ENCODE assay signal across 8 mouse cellular contexts in genomic region chr2:72996808-72997378, GRCm38 (mm10). TPM values are rescaled to one million over a fixed set of nuclear protein-coding genes. Genes with fewer than 3 reads are reported as not detected.
DNase-seq lines count a peak whose midpoint lies in the region; ATAC-seq and TF ChIP-seq lines count a peak whose summit lies in the region.

No protein-coding gene starts in this region.

- H3K9me3 ChIP-seq in hindbrain, embryonic 15.5 days, result no peaks in the 10 kb centered on the region
- H3K9me3 ChIP-seq in hindbrain, embryonic 12.5 days (replicated peaks), result no peaks in the 10 kb centered on the region
- H3K9me3 ChIP-seq in MEL (replicated peaks; ENCODE audit: insufficient read depth, low read length), result no peaks in the 10 kb centered on the region
- peaks cover 3% of the 10 kb centered on the region for H3K9me3 ChIP-seq in megakaryocyte, embryonic 14.5 days
- H3K9me3 ChIP-seq in midbrain, embryonic 10.5 days (replicated peaks), result no peaks in the 10 kb centered on the region

- no peak overlapping the region for H3K9ac ChIP-seq in hindbrain, embryonic 15.5 days
- no peak overlapping the region for H3K9ac ChIP-seq in hindbrain, embryonic 12.5 days
- peak overlapping the region; percentile 68 for H3K9ac ChIP-seq in MEL (ENCODE audit: control insufficient read depth, low read depth, low read length, poor library complexity, severe bottlenecking)

- H3K4me3 ChIP-seq in hindbrain, embryonic 15.5 days, result no peak overlapping the region
- H3K4me3 ChIP-seq in hindbrain, embryonic 12.5 days, result no peak overlapping the region
- H3K4me3 ChIP-seq in MEL (ENCODE audit: control insufficient read depth in 1 of 2, insufficient read depth in 1 of 2, low read depth in 2 of 2, low read length in 2 of 2), result peak overlapping the region; percentile 56 to 68
- no peak overlapping the region for H3K4me3 ChIP-seq in embryonic fibroblast, embryonic 13.5 days (ENCODE audit: insufficient read depth, low read length)
- H3K4me3 ChIP-seq in megakaryocyte, embryonic 14.5 days (replicated peaks), result peak overlapping the region; percentile 75
- no peak overlapping the region for H3K4me3 ChIP-seq in midbrain, embryonic 10.5 days

- ATAC-seq in hindbrain, embryonic 15.5 days (ENCODE audit: low FRiP score, low read depth), result no peak
- no peak for ATAC-seq in hindbrain, embryonic 12.5 days (ENCODE audit: low FRiP score)

- H3K36me3 ChIP-seq in hindbrain, embryonic 15.5 days, result no peaks in the 10 kb centered on the region
- no peaks in the 10 kb centered on the region for H3K36me3 ChIP-seq in hindbrain, embryonic 12.5 days
- peaks cover 0 to 17% of the 10 kb centered on the region in 2 experiments; a peak in 2 of 4 replicates for H3K36me3 ChIP-seq in MEL (ENCODE audit: control insufficient read depth in 1 of 2, insufficient read depth in 2 of 2, low read length in 2 of 2)
- no peaks in the 10 kb centered on the region for H3K36me3 ChIP-seq in megakaryocyte, embryonic 14.5 days (replicated peaks; ENCODE audit: low read length)
- H3K36me3 ChIP-seq in midbrain, embryonic 10.5 days, result no peaks in the 10 kb centered on the region

- peak in 1 of 2 experiments; percentile 50; a peak in 2 of 4 replicates for TF ChIP-seq POLR2A in MEL (IDR thresholded peaks at IDR 0.05; ENCODE audit: control insufficient read depth in 1 of 2, insufficient read depth in 1 of 2, low read depth in 1 of 2, low read length in 2 of 2, poor library complexity in 1 of 2)
- TF ChIP-seq POLR2A in embryonic fibroblast, embryonic 13.5 days (IDR thresholded peaks at IDR 0.05; ENCODE audit: low read depth, low read length), result 0 out of 2 replicates have a peak, but pooled peaks have one; percentile 19

- H3K4me2 ChIP-seq in hindbrain, embryonic 15.5 days, result no peak overlapping the region
- H3K4me2 ChIP-seq in hindbrain, embryonic 12.5 days (replicated peaks), result no peak overlapping the region

- no peak for TF ChIP-seq CTCF in MEL (IDR thresholded peaks at IDR 0.05 in 2 of 3, conservative IDR thresholded peaks at IDR 0.05 in 1 of 3; ENCODE audit: control insufficient read depth in 1 of 3, insufficient read depth in 1 of 3, low read depth in 2 of 3, low read length in 3 of 3, poor library complexity in 1 of 3, severe bottlenecking in 1 of 3)
- no peak for TF ChIP-seq CTCF in embryonic fibroblast, embryonic 13.5 days (IDR thresholded peaks at IDR 0.05; ENCODE audit: borderline replicate concordance, insufficient read depth, low read length)

- no peaks in the 10 kb centered on the region for H3K27me3 ChIP-seq in hindbrain, embryonic 15.5 days
- no peaks in the 10 kb centered on the region for H3K27me3 ChIP-seq in hindbrain, embryonic 12.5 days
- H3K27me3 ChIP-seq in MEL (ENCODE audit: control insufficient read depth in 1 of 2, insufficient read depth in 2 of 2, low read length in 2 of 2), result no peaks in the 10 kb centered on the region
- no peaks in the 10 kb centered on the region for H3K27me3 ChIP-seq in megakaryocyte, embryonic 14.5 days (replicated peaks)
- no peaks in the 10 kb centered on the region for H3K27me3 ChIP-seq in midbrain, embryonic 10.5 days (ENCODE audit: low read depth, poor library complexity, severe bottlenecking)

- peak overlapping the region; percentile 73; the same call in 1 of the 2 replicates for H3K27ac ChIP-seq in hindbrain, embryonic 15.5 days (replicated peaks)
- no peak overlapping the region for H3K27ac ChIP-seq in hindbrain, embryonic 12.5 days
- H3K27ac ChIP-seq in MEL (ENCODE audit: control insufficient read depth, low read depth, low read length), result peak overlapping the region; percentile 56; the same call in 1 of the 2 replicates
- H3K27ac ChIP-seq in embryonic fibroblast, embryonic 13.5 days (ENCODE audit: insufficient read depth, low read length), result peak overlapping the region; percentile 97
- H3K27ac ChIP-seq in midbrain, embryonic 10.5 days (replicated peaks), result no peak overlapping the region

- H3K4me1 ChIP-seq in hindbrain, embryonic 15.5 days (replicated peaks), result peaks cover 18% of the 10 kb centered on the region
- H3K4me1 ChIP-seq in hindbrain, embryonic 12.5 days, result peaks cover 15% of the 10 kb centered on the region
- peaks cover 14 to 25% of the 10 kb centered on the region in 2 experiments for H3K4me1 ChIP-seq in MEL (ENCODE audit: control insufficient read depth in 1 of 2, insufficient read depth in 2 of 2, low read length in 2 of 2)
- H3K4me1 ChIP-seq in embryonic fibroblast, embryonic 13.5 days (ENCODE audit: control insufficient read depth, insufficient read depth, low read length), result peaks cover 4% of the 10 kb centered on the region
- H3K4me1 ChIP-seq in megakaryocyte, embryonic 14.5 days, result peaks cover 18% of the 10 kb centered on the region
- H3K4me1 ChIP-seq in midbrain, embryonic 10.5 days, result peaks cover 7% of the 10 kb centered on the region

- peak; percentile 91 for DNase-seq in MEL (ENCODE audit: low read depth, low spot score)
- peak; percentile 63 to 64 for DNase-seq in kidney, postnatal 25 days
- DNase-seq in urinary bladder, postnatal 36 days (ENCODE audit: low spot score in 2 of 2), result peak; percentile 68 to 85
- DNase-seq in midbrain, embryonic 10.5 days (ENCODE audit: low spot score), result no peak

- H3K79me2 ChIP-seq in MEL (ENCODE audit: control insufficient read depth, insufficient read depth, low read length, poor library complexity), result no peaks in the 10 kb centered on the region

- no peak for TF ChIP-seq RAD21 in MEL (IDR thresholded peaks at IDR 0.05; ENCODE audit: low read depth, low read length)

- WGBS in hindbrain, embryonic 15.5 days, result 68% methylated on average over 9 of the region's 9 CpGs
- 71% methylated on average over 9 of the region's 9 CpGs for WGBS in hindbrain, embryonic 12.5 days
- 73% methylated on average over 9 of the region's 9 CpGs for WGBS in midbrain, embryonic 10.5 days

- TF ChIP-seq EP300 in MEL (IDR thresholded peaks at IDR 0.05; ENCODE audit: low read depth in 1 of 2, low read length in 2 of 2), result peak; percentile 16 to 42; a peak in 1 of 4 replicates

TF ChIP-seq in MEL, 35 proteins besides CTCF, POLR2A, EP300 and RAD21 (continues in another document):
- peak; percentile 46 for TF ChIP-seq ETS1 (IDR thresholded peaks at IDR 0.05; ENCODE audit: low read depth, low read length)
- no peak for TF ChIP-seq MAFK (IDR thresholded peaks at IDR 0.05; ENCODE audit: borderline replicate concordance, low read depth, low read length)
- peak; percentile 64 for TF ChIP-seq SIN3A (IDR thresholded peaks at IDR 0.05; ENCODE audit: low read length)
- TF ChIP-seq MYB (IDR thresholded peaks at IDR 0.05; ENCODE audit: low read depth, low read length), result no peak
- TF ChIP-seq USF1 (IDR thresholded peaks at IDR 0.05; ENCODE audit: low read depth, low read length), result no peak
- TF ChIP-seq CHD1 (IDR thresholded peaks at IDR 0.05; ENCODE audit: low read depth, low read length), result no peak
- TF ChIP-seq MYC (IDR thresholded peaks at IDR 0.05; ENCODE audit: low read depth, low read length), result 0 out of 2 replicates have a peak, but pooled peaks have one; percentile 54
- TF ChIP-seq RCOR1 (IDR thresholded peaks at IDR 0.05; ENCODE audit: low read depth, low read length), result 0 out of 2 replicates have a peak, but pooled peaks have one; percentile 39
- TF ChIP-seq TAL1 (IDR thresholded peaks at IDR 0.05; ENCODE audit: low read length), result no peak
- no peak for TF ChIP-seq ZC3H11A (IDR thresholded peaks at IDR 0.05; ENCODE audit: low read depth, low read length)
- peak; percentile 57; the same call in 1 of the 2 replicates for TF ChIP-seq ZMIZ1 (IDR thresholded peaks at IDR 0.05; ENCODE audit: low read depth, low read length)
- no peak for TF ChIP-seq ZNF384 (IDR thresholded peaks at IDR 0.05; ENCODE audit: low read depth, low read length)
- TF ChIP-seq KAT2A (conservative IDR thresholded peaks at IDR 0.05; ENCODE audit: low read depth, low read length), result no peak
- TF ChIP-seq UBTF (IDR thresholded peaks at IDR 0.05; ENCODE audit: borderline replicate concordance, insufficient read depth, low read depth, low read length), result no peak
- peak; percentile 41; the same call in 1 of the 2 replicates for TF ChIP-seq NELFE (IDR thresholded peaks at IDR 0.05; ENCODE audit: low read depth, low read length)
- peak; percentile 62 for TF ChIP-seq TCF12 (IDR thresholded peaks at IDR 0.05; ENCODE audit: low read depth, low read length)
- no peak for TF ChIP-seq ZKSCAN1 (IDR thresholded peaks at IDR 0.05; ENCODE audit: low read depth, low read length)
- no peak for TF ChIP-seq CHD2 (IDR thresholded peaks at IDR 0.05; ENCODE audit: low read length)
- TF ChIP-seq TBP (IDR thresholded peaks at IDR 0.05; ENCODE audit: low read depth, low read length), result peak; percentile 63
- TF ChIP-seq SMC3 (IDR thresholded peaks at IDR 0.05; ENCODE audit: low read depth, low read length), result no peak
- peak; percentile 38; the same call in 1 of the 2 replicates for TF ChIP-seq MXI1 (IDR thresholded peaks at IDR 0.05; ENCODE audit: low read depth, low read length)
- TF ChIP-seq POLR2AphosphoS2 (IDR thresholded peaks at IDR 0.05; ENCODE audit: low read length), result no peak

RNA-seq across cellular contexts. Expression of gene Gm11084, which starts 10.4 kb away (rescaled TPM):
- not detected in 2 replicates for polyA plus RNA-seq in hindbrain, embryonic 15.5 days (2015; fragmentation: Nextera tagmentation; extraction: Ambion mirVana)
- polyA plus RNA-seq in hindbrain, embryonic 12.5 days (2016; fragmentation: Nextera tagmentation; extraction: Ambion mirVana), result not detected in 2 replicates
- not detected in 2 replicates for total RNA-seq in MEL (2012; rRNA removed)
- polyA plus RNA-seq in MEL (2012; ENCODE audit: insufficient read depth in 1 of 2, insufficient read length in 2 of 2, low read depth in 1 of 2, low replicate concordance in 2 of 2, missing spikeins in 1 of 2), result not detected
- not detected in 2 replicates for polyA plus RNA-seq in embryonic fibroblast, embryonic 13.5 days (2011; ENCODE audit: insufficient read length, low read depth, missing spikeins)
- not detected in 2 replicates for polyA plus RNA-seq in megakaryocyte, embryonic 14.5 days (2012; ENCODE audit: insufficient read depth, low replicate concordance)
- not detected in 2 replicates for polyA plus RNA-seq in midbrain, embryonic 10.5 days (2016; fragmentation: Nextera tagmentation; extraction: Ambion mirVana)

RNA-seq across cellular contexts. Expression of gene Sp3, which starts 16.6 kb away (rescaled TPM):
- polyA plus RNA-seq in hindbrain, embryonic 15.5 days (2015; fragmentation: Nextera tagmentation; extraction: Ambion mirVana), result 33.3 and 36.1 TPM in 2 replicates
- polyA plus RNA-seq in hindbrain, embryonic 12.5 days (2016; fragmentation: Nextera tagmentation; extraction: Ambion mirVana), result 66.3 and 69.0 TPM in 2 replicates
- total RNA-seq in MEL (2012; rRNA removed), result 34.9 and 36.1 TPM in 2 replicates
- 100 to 1,000 TPM in 1 of 2 experiments, 10 to 100 TPM in 1; 27.8 to 299 TPM for polyA plus RNA-seq in MEL (2012; ENCODE audit: insufficient read depth in 1 of 2, insufficient read length in 2 of 2, low read depth in 1 of 2, low replicate concordance in 2 of 2, missing spikeins in 1 of 2)
- 76.5 and 92.7 TPM in 2 replicates for polyA plus RNA-seq in embryonic fibroblast, embryonic 13.5 days (2011; ENCODE audit: insufficient read length, low read depth, missing spikeins)
- polyA plus RNA-seq in megakaryocyte, embryonic 14.5 days (2012; ENCODE audit: insufficient read depth, low replicate concordance), result 2.3 and 2.5 TPM in 2 replicates
- polyA plus RNA-seq in midbrain, embryonic 10.5 days (2016; fragmentation: Nextera tagmentation; extraction: Ambion mirVana), result 43.2 and 50.7 TPM in 2 replicates

Comparison
In these comparisons a context has a peak if more than half of its experiments do, and no peak if none do; other contexts are left out.
1. H3K27ac ChIP-seq: peak in hindbrain, embryonic 15.5 days (single experiment), MEL (single experiment) and embryonic fibroblast, embryonic 13.5 days (single experiment); none in hindbrain, embryonic 12.5 days (single experiment) and midbrain, embryonic 10.5 days (single experiment).
2. H3K4me3 ChIP-seq: peak in MEL (2 of 2) and megakaryocyte, embryonic 14.5 days (single experiment); none in hindbrain, embryonic 15.5 days (single experiment), hindbrain, embryonic 12.5 days (single experiment), embryonic fibroblast, embryonic 13.5 days (single experiment) and midbrain, embryonic 10.5 days (single experiment).